Mouse (Mus musculus) intestine, postnatal 0 days (tissue): ENCODE measurements around the gene Wapl. TPM values are rescaled to one million over a fixed set of nuclear protein-coding genes. Genes with fewer than 3 reads are reported as not detected.

Experiments
- ATAC-seq: fragments of 200-750 bp; cut with Nextera tagmentation; 2 replicates; pipeline ENCODE4 v1.8.0; 2017; ENCODE audit warnings: mild to moderate bottlenecking, moderate TSS enrichment, moderate library complexity
- H3K27ac ChIP-seq: fragments of 300-500 bp; sonication (generic); 2 replicates; pipeline ENCODE4 v1.5.1; 2014; ENCODE audit warnings: mild to moderate bottlenecking, low read depth, low read length, moderate library complexity
- H3K27me3 ChIP-seq: fragments of 300-500 bp; sonication (generic); replicated peaks from 2 replicates; pipeline ENCODE4 v1.6.1; 2014; ENCODE audit warnings: low read length, mixed read lengths; ENCODE audit not compliant: control insufficient read depth, insufficient read depth
- H3K36me3 ChIP-seq: fragments of 300-500 bp; sonication (generic); 2 replicates; pipeline ENCODE4 v1.6.1; 2014; ENCODE audit warnings: mild to moderate bottlenecking, moderate library complexity; ENCODE audit not compliant: control insufficient read depth, insufficient read depth
- H3K4me1 ChIP-seq: fragments of 300-500 bp; sonication (generic); replicated peaks from 2 replicates; pipeline ENCODE4 v1.6.1; 2014; ENCODE audit warnings: antibody characterized with exemption, low read length, mixed read lengths; ENCODE audit not compliant: control insufficient read depth, insufficient read depth
- H3K4me2 ChIP-seq: fragments of 300-500 bp; sonication (generic); replicated peaks from 2 replicates; pipeline ENCODE4 v1.6.1; 2014; ENCODE audit warnings: low read depth, mild to moderate bottlenecking, moderate library complexity
- H3K4me3 ChIP-seq: fragments of 300-500 bp; sonication (generic); 2 replicates; pipeline ENCODE4 v1.5.1; 2014; ENCODE audit warnings: low read depth, low read length
- H3K9ac ChIP-seq: fragments of 300-500 bp; sonication (generic); 2 replicates; pipeline ENCODE4 v1.6.1; 2014; ENCODE audit warnings: mild to moderate bottlenecking, low read depth, low read length
- H3K9me3 ChIP-seq: fragments of 300-500 bp; sonication (generic); 2 replicates; pipeline ENCODE4 v1.6.1; 2016; ENCODE audit warnings: mixed run types; ENCODE audit not compliant: control insufficient read depth
- CTCF ChIP-seq: sonication (generic); IDR thresholded peaks from 2 replicates; pipeline ENCODE4 v1.5.1; 2016; ENCODE audit warnings: low read depth, mild to moderate bottlenecking, control low read depth, antibody characterized with exemption, moderate library complexity
- WGBS: fragments of 180-500 bp; shearing (Covaris S2); extraction: QIAGEN DNeasy Blood & Tissue Kit; methylation state at CpG from one replicate; pipeline ENCODE4 v1.1.7; 2014; 5-methylcytosine and 5-hydroxymethylcytosine counted together
- polyA plus RNA-seq: library from polyadenylated mRNA; unstranded; fragments of >200 nt; fragmentation: Nextera tagmentation; extraction: Ambion mirVana; gene quantifications from 2 replicates; pipeline ENCODE4 v1.2.1, GENCODE M21; 2015

Wapl gene
- polyA plus RNA-seq, 1 experiment from 2014 or later, result 18.2 TPM

DNA sequence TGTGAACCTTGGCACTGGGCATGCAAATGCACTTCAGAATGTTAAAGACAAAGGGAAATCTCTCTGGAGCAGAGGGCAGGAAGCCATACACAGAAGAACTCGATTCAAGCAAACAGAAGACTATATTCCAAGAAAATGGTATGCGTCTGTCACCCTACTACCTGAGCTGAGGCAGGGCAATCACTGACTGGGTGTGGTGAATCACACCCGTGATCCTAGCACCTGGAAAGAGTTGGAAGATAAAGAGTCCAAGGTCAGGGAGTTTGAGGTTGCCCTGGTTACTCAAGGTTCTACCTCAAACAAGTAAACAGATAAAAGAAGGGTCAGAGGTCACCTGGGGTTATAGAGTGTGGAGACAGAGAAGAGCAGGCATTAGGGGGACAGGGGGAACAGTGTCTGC, 100.0 kb downstream of the Wapl start:
- peak; percentile 87 for ATAC-seq
- Histone ChIP-seq H3K27ac (peak overlapping the region; percentile 65), H3K4me1 (peaks cover 10% of the 10 kb centered on the region), H3K9ac (no peak overlapping the region), H3K4me2 (no peak overlapping the region), H3K4me3 (no peak overlapping the region), H3K36me3 (no peaks in the 10 kb centered on the region), H3K27me3 (no peaks in the 10 kb centered on the region), H3K9me3 (0 out of 2 replicates have a peak, but pooled peaks cover 4% of the 10 kb centered on the region)
- WGBS, result 35% methylated on average over 3 of the region's 3 CpGs
- TF ChIP-seq CTCF, result no peak

DNA sequence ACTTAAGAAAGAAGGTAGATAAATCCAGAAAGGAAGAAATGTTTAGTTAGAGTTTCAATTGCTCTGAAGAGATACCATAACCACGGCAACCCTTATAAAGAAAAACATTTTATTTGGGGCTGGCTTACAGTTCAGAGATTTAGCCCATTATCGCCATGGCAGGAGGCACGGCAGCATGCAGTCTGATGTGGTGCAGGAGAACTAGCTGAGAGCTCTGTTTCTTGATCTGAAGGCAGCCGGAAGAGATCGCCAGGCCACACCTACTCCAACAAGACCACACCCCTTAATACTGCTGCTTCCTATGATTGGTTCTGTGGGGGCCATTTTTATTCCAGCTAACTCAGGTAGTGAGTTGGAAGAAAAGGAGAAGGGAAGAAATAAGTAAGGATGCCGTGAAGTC, 100.5 kb downstream of the Wapl start:
- 72% methylated on average over 6 of the region's 6 CpGs for WGBS

DNA sequence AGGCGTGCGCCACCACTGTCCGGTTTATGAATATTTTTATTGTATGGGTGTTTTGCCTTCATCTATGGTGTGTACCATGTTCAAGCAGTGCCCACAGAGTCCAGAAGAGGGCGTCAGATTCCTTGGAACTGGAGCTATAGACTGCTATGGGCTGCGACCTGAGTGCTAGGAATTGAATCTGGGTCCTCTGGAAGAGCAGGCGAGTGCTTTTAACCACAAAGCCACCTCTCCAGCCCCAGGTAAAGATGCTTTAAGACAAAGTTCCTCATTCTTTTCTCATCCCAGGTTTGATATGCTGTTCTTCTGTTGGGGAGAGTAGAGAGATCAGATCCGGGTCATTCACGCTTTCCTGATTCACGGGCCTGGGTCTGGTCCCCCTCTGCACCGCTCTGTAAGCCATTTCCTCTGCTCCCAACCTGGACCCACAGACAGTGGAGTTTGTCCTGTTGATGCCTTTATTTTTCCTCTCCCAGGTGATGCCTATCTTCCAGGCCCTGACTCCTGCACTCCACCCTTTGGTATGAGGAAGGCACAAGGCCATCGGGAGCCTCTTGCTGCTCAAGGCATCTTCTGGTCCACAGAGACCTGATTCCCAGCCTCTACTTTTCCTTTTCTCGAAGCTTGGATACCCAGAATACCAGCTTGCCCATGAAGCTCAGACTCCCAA, 103.1 kb downstream of the Wapl start:
- H3K4me1 ChIP-seq, result peaks cover 3% of the 10 kb centered on the region; the same call in 1 of the 2 replicates
- H3K27ac ChIP-seq, result no peak overlapping the region
- H3K27me3 ChIP-seq, result no peaks in the 10 kb centered on the region
- H3K9me3 ChIP-seq, result 0 out of 2 replicates have a peak, but pooled peaks cover 4% of the 10 kb centered on the region
- no peak for ATAC-seq
- TF ChIP-seq CTCF, result 0 out of 2 replicates have a peak, but pooled peaks have one; percentile 6
- no peak overlapping the region for H3K4me2 ChIP-seq
- H3K9ac ChIP-seq, result no peak overlapping the region
- 87% methylated on average over 12 of the region's 12 CpGs for WGBS
- no peaks in the 10 kb centered on the region for H3K36me3 ChIP-seq
- no peak overlapping the region for H3K4me3 ChIP-seq

More for the DNA sequence above, 100.5 kb downstream of the Wapl start:
- no peak for TF ChIP-seq CTCF
- Histone ChIP-seq H3K9ac (no peak overlapping the region), H3K4me1 (peaks cover 7% of the 10 kb centered on the region), H3K27ac (peak overlapping the region; percentile 35; the same call in 1 of the 2 replicates), H3K4me2 (no peak overlapping the region), H3K4me3 (no peak overlapping the region), H3K36me3 (no peaks in the 10 kb centered on the region), H3K27me3 (no peaks in the 10 kb centered on the region), H3K9me3 (0 out of 2 replicates have a peak, but pooled peaks cover 4% of the 10 kb centered on the region)
- no peak; the same call in 1 of the 2 replicates for ATAC-seq

DNA sequence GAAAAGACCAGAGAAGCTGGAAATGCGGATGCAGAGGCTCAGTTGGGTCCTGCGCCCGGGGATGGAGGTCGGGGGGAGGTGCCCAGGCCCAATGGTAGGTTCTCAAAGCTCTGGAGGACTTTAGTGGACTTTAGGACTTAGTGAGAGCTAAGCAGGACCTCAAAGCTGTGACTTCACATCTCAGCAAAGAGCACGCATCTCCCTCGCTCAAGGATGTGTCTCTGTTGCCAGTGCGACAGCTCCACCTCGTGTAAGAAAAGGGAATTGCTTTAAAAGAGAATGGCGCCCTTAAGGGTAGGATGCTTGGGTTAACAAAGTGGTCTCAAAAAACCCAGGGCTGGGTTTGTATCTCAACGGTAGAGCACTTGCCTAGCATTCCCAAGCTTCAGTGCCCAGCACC, 104.1 kb downstream of the Wapl start:
- Histone ChIP-seq H3K36me3 (no peaks in the 10 kb centered on the region), H3K9me3 (0 out of 2 replicates have a peak, but pooled peaks cover 4% of the 10 kb centered on the region), H3K27me3 (no peaks in the 10 kb centered on the region), H3K9ac (no peak overlapping the region), H3K4me2 (no peak overlapping the region), H3K27ac (no peak overlapping the region), H3K4me3 (no peak overlapping the region), H3K4me1 (no peaks in the 10 kb centered on the region; the same call in 1 of the 2 replicates)
- WGBS, result 20% methylated on average over 10 of the region's 10 CpGs
- ATAC-seq, result no peak
- TF ChIP-seq CTCF, result peak; percentile 95

DNA sequence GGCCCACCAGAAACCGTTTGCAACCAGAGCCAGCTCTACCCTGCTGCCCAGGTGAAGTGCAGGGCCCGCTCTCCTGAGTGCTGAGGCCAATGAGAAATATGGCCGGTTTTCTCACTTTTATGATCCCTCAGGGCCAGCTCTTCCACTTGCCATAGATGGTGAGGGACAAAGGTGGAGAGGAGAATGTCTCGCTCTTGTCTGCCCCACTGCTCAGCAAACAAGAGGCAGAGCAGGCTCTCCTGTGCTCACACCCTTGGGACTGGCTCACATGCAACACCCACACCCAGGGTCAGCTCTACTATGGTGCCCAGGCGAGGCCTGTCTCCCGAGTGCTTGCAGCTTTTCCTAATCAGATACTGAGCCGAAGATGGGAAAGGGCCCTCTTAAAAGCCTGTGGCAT, 105.0 kb downstream of the Wapl start:
- Histone ChIP-seq H3K27me3 (no peaks in the 10 kb centered on the region), H3K4me1 (no peaks in the 10 kb centered on the region), H3K9me3 (0 out of 2 replicates have a peak, but pooled peaks cover 4% of the 10 kb centered on the region), H3K4me2 (no peak overlapping the region), H3K36me3 (no peaks in the 10 kb centered on the region), H3K4me3 (no peak overlapping the region), H3K9ac (no peak overlapping the region), H3K27ac (no peak overlapping the region; the same call in 1 of the 2 replicates)
- ATAC-seq, result peak; percentile 29
- WGBS, result 48% methylated on average over 7 of the region's 7 CpGs
- no peak for TF ChIP-seq CTCF

DNA sequence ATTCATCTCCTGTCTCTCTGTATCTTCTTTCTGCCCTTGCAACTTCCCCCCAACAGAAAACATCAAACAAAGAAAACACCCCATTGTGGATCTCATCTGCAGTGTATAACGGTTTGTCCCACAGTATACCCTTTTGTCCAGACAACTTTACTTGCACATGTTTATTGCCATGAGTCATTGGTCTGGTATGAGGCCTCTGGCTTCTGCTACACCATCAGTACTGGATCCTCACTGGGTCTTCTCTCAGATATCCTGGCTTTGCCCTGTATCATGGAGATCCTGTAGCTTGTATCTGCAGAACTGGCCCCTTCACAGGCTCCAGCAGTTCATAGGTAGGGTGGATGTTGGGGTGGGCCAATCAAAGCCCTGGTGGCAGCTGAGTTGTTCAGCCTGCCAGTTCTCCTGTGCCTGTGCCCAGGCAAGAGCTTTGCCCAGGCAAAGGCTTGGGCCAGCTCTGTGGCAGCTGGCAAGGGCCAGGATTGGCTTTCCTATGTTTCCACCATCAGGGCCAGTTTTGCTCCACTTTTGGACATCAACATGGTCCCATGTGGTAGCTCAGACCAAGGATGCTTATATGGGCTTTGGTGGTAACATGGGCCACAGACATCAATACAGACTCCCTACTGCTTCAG, 119.8 kb downstream of the Wapl start:
- WGBS, result 38% methylated on average over 1 of the region's 1 CpGs

More for the DNA sequence above, 119.8 kb downstream of the Wapl start:
- no peaks in the 10 kb centered on the region for H3K27me3 ChIP-seq
- no peak for ATAC-seq
- H3K4me1 ChIP-seq, result no peaks in the 10 kb centered on the region
- H3K9me3 ChIP-seq, result no peaks in the 10 kb centered on the region
- no peak overlapping the region for H3K4me3 ChIP-seq
- H3K36me3 ChIP-seq, result no peaks in the 10 kb centered on the region
- no peak overlapping the region for H3K4me2 ChIP-seq
- H3K27ac ChIP-seq, result no peak overlapping the region
- TF ChIP-seq CTCF, result no peak
- H3K9ac ChIP-seq, result no peak overlapping the region

Other genes starting within 250 kb of the Wapl start
- 18.8 and 19.3 TPM in 2 replicates for gene Bmpr1a, start 170.6 kb upstream of the Wapl start, polyA plus RNA-seq
- not detected in 2 replicates for gene 9230112D13Rik, start 151.1 kb upstream of the Wapl start, polyA plus RNA-seq
- 15.2 and 16.2 TPM in 2 replicates for gene Ldb3, start 85.2 kb upstream of the Wapl start, polyA plus RNA-seq
- 0.26 and 0.69 TPM in 2 replicates for gene Opn4, start 73.8 kb upstream of the Wapl start, polyA plus RNA-seq
- 0.12 TPM in 2 replicates for gene Grid1, start 146.2 kb downstream of the Wapl start, polyA plus RNA-seq